Mouse (Mus musculus): ENCODE results near the gene Upk3bl. TPM values are rescaled to one million over a fixed set of nuclear protein-coding genes. Genes with fewer than 3 reads are reported as not detected.

Upk3bl gene
- polyA plus RNA-seq, 1 experiment, result not detected

GRCm38 (mm10) chr5:136025712-136026111 is 28.6 kb upstream of the Upk3bl start:
- H3K27me3 ChIP-seq (ENCODE audit: control insufficient read depth, insufficient read depth, insufficient read length), result no peaks in the 10 kb centered on the region
- TF ChIP-seq USF1 (IDR thresholded peaks at IDR 0.05; ENCODE audit: low read depth) (no peak), E2F4 (IDR thresholded peaks at IDR 0.05; ENCODE audit: insufficient read depth) (no peak), TCF3 (IDR thresholded peaks at IDR 0.05; ENCODE audit: insufficient read length, low read depth) (no peak), REST (IDR thresholded peaks at IDR 0.05; ENCODE audit: insufficient read depth, insufficient read length) (no peak), MAX (IDR thresholded peaks at IDR 0.05; ENCODE audit: low read depth) (no peak), TCF12 (IDR thresholded peaks at IDR 0.05; ENCODE audit: insufficient read depth, poor library complexity, severe bottlenecking) (no peak), MYOD1 (IDR thresholded peaks at IDR 0.05; ENCODE audit: control insufficient read depth in 1 of 3, insufficient read length in 2 of 3, low read depth in 2 of 3) (no peak), SRF (IDR thresholded peaks at IDR 0.05; ENCODE audit: control insufficient read depth, insufficient read length, low read depth) (no peak), POLR2A (IDR thresholded peaks at IDR 0.05; ENCODE audit: insufficient read length, low read depth) (no peak), CEBPB (IDR thresholded peaks at IDR 0.05; ENCODE audit: insufficient read depth, poor library complexity, severe bottlenecking) (no peak), MYOG (IDR thresholded peaks at IDR 0.05; ENCODE audit: control insufficient read depth in 1 of 3, insufficient read depth in 1 of 3, insufficient read length in 2 of 3, low read depth in 2 of 3) (no peak), POLR2AphosphoS2 (IDR thresholded peaks at IDR 0.05; ENCODE audit: insufficient read length, low read depth) (no peak)
- no peaks in the 10 kb centered on the region for H3K36me3 ChIP-seq (ENCODE audit: control insufficient read depth, insufficient read depth)
- no peak overlapping the region for H3ac ChIP-seq (ENCODE audit: control insufficient read depth, insufficient read length)
- no peak overlapping the region for H3K4me2 ChIP-seq (ENCODE audit: low read depth)
- no peaks in the 10 kb centered on the region for H3K79me2 ChIP-seq (ENCODE audit: control insufficient read depth, insufficient read depth)
- H3K4me3 ChIP-seq, result no peak overlapping the region

- Histone ChIP-seq H3K36me3 (ENCODE audit: control insufficient read depth, insufficient read depth) (no peaks in the 10 kb centered on the region), H3K27me3 (ENCODE audit: control insufficient read depth, insufficient read depth, insufficient read length) (no peaks in the 10 kb centered on the region), H3K4me3 (no peak overlapping the region), H3ac (ENCODE audit: control insufficient read depth, insufficient read length) (no peak overlapping the region), H3K79me2 (ENCODE audit: control insufficient read depth, insufficient read depth) (no peaks in the 10 kb centered on the region), H3K4me2 (ENCODE audit: low read depth) (no peak overlapping the region)
- TF ChIP-seq USF1 (IDR thresholded peaks at IDR 0.05; ENCODE audit: low read depth) (no peak), SRF (IDR thresholded peaks at IDR 0.05; ENCODE audit: control insufficient read depth, insufficient read length, low read depth) (no peak), POLR2A (IDR thresholded peaks at IDR 0.05; ENCODE audit: insufficient read length, low read depth) (no peak), MYOD1 (IDR thresholded peaks at IDR 0.05; ENCODE audit: control insufficient read depth in 1 of 3, insufficient read length in 2 of 3, low read depth in 2 of 3) (no peak), POLR2AphosphoS2 (IDR thresholded peaks at IDR 0.05; ENCODE audit: insufficient read length, low read depth) (no peak), REST (IDR thresholded peaks at IDR 0.05; ENCODE audit: insufficient read depth, insufficient read length) (no peak), MAX (IDR thresholded peaks at IDR 0.05; ENCODE audit: low read depth) (no peak), E2F4 (IDR thresholded peaks at IDR 0.05; ENCODE audit: insufficient read depth) (no peak), TCF3 (IDR thresholded peaks at IDR 0.05; ENCODE audit: insufficient read length, low read depth) (no peak), TCF12 (IDR thresholded peaks at IDR 0.05; ENCODE audit: insufficient read depth, poor library complexity, severe bottlenecking) (no peak), CEBPB (IDR thresholded peaks at IDR 0.05; ENCODE audit: insufficient read depth, poor library complexity, severe bottlenecking) (no peak), MYOG (IDR thresholded peaks at IDR 0.05; ENCODE audit: control insufficient read depth in 1 of 3, insufficient read depth in 1 of 3, insufficient read length in 2 of 3, low read depth in 2 of 3) (no peak)
Measured at GRCm38 (mm10) chr5:136026859-136027258, 27.4 kb upstream of the Upk3bl start.

- Histone ChIP-seq H3K79me2 (ENCODE audit: control insufficient read depth, insufficient read depth) (no peaks in the 10 kb centered on the region), H3K36me3 (ENCODE audit: control insufficient read depth, insufficient read depth) (no peaks in the 10 kb centered on the region), H3K4me3 (no peak overlapping the region), H3K4me2 (ENCODE audit: low read depth) (no peak overlapping the region), H3K27me3 (ENCODE audit: control insufficient read depth, insufficient read depth, insufficient read length) (no peaks in the 10 kb centered on the region), H3ac (ENCODE audit: control insufficient read depth, insufficient read length) (no peak overlapping the region)
- TF ChIP-seq POLR2AphosphoS2 (IDR thresholded peaks at IDR 0.05; ENCODE audit: insufficient read length, low read depth) (no peak), REST (IDR thresholded peaks at IDR 0.05; ENCODE audit: insufficient read depth, insufficient read length) (no peak), MYOD1 (IDR thresholded peaks at IDR 0.05; ENCODE audit: control insufficient read depth in 1 of 3, insufficient read length in 2 of 3, low read depth in 2 of 3) (no peak), TCF12 (IDR thresholded peaks at IDR 0.05; ENCODE audit: insufficient read depth, poor library complexity, severe bottlenecking) (no peak), MYOG (IDR thresholded peaks at IDR 0.05; ENCODE audit: control insufficient read depth in 1 of 3, insufficient read depth in 1 of 3, insufficient read length in 2 of 3, low read depth in 2 of 3) (no peak), MAX (IDR thresholded peaks at IDR 0.05; ENCODE audit: low read depth) (no peak), TCF3 (IDR thresholded peaks at IDR 0.05; ENCODE audit: insufficient read length, low read depth) (no peak)
Measured at GRCm38 (mm10) chr5:136027612-136028311, 26.5 kb upstream of the Upk3bl start.

GRCm38 (mm10) chr5:136034868-136035267 is 19.4 kb upstream of the Upk3bl start:
- H3ac ChIP-seq (ENCODE audit: control insufficient read depth, insufficient read length), result no peak overlapping the region
- H3K4me3 ChIP-seq, result no peak overlapping the region
- no peaks in the 10 kb centered on the region for H3K36me3 ChIP-seq (ENCODE audit: control insufficient read depth, insufficient read depth)
- H3K79me2 ChIP-seq (ENCODE audit: control insufficient read depth, insufficient read depth), result no peaks in the 10 kb centered on the region
- no peaks in the 10 kb centered on the region for H3K27me3 ChIP-seq (ENCODE audit: control insufficient read depth, insufficient read depth, insufficient read length)
- no peak overlapping the region for H3K4me2 ChIP-seq (ENCODE audit: low read depth)
- TF ChIP-seq SRF (IDR thresholded peaks at IDR 0.05; ENCODE audit: control insufficient read depth, insufficient read length, low read depth), result no peak
- no peak for TF ChIP-seq MAX (IDR thresholded peaks at IDR 0.05; ENCODE audit: low read depth)
- no peak for TF ChIP-seq USF1 (IDR thresholded peaks at IDR 0.05; ENCODE audit: low read depth)
- no peak for TF ChIP-seq MYOD1 (IDR thresholded peaks at IDR 0.05; ENCODE audit: control insufficient read depth in 1 of 3, insufficient read length in 2 of 3, low read depth in 2 of 3)
- no peak for TF ChIP-seq POLR2A (IDR thresholded peaks at IDR 0.05; ENCODE audit: insufficient read length, low read depth)
- no peak for TF ChIP-seq E2F4 (IDR thresholded peaks at IDR 0.05; ENCODE audit: insufficient read depth)
- TF ChIP-seq TCF12 (IDR thresholded peaks at IDR 0.05; ENCODE audit: insufficient read depth, poor library complexity, severe bottlenecking), result no peak
- TF ChIP-seq REST (IDR thresholded peaks at IDR 0.05; ENCODE audit: insufficient read depth, insufficient read length), result no peak
- TF ChIP-seq TCF3 (IDR thresholded peaks at IDR 0.05; ENCODE audit: insufficient read length, low read depth), result no peak
